Mouse (Mus musculus): ENCODE data around the gene Vars.
A peak's percentile ranks its signal among the peaks of the same experiment; 100 is the strongest.
"Not testable (repeated sequence)": the region's sequence is repeated elsewhere in the genome, so short reads cannot be mapped to it uniquely, and the experiment has no call there.

The Vars gene

GRCm38 (mm10) chr17:34972069-34972749 lies 28.6 kb upstream of the Vars start, which contains the start of the genes Hspa1a and Hspa1l:
Hspa1a (minus strand) TSS chr17:34972156.
Hspa1l (plus strand) TSS chr17:34972703.
- DNase-seq (ENCODE audit: low spot score): not testable (repeated sequence)

GRCm38 (mm10) chr17:34975581-34976492 lies 24.9 kb upstream of the Vars start:
- DNase-seq (ENCODE audit: low spot score): peak; percentile 72

GRCm38 (mm10) chr17:34977000-34977399 lies 23.8 kb upstream of the Vars start:
- DNase-seq (ENCODE audit: low spot score): no peak

GRCm38 (mm10) chr17:34978239-34978638 lies 22.5 kb upstream of the Vars start:
- DNase-seq (ENCODE audit: low spot score): no peak

- no peak for DNase-seq (ENCODE audit: low spot score)
Measured at GRCm38 (mm10) chr17:34979631-34980030, 21.2 kb upstream of the Vars start.

GRCm38 (mm10) chr17:34980655-34981054 lies 20.1 kb upstream of the Vars start:
- DNase-seq (ENCODE audit: low spot score): peak; percentile 81

GRCm38 (mm10) chr17:34981690-34982180 lies 19.1 kb upstream of the Vars start, which contains the start of gene Lsm2:
Lsm2 (plus strand) TSS chr17:34981862.
- DNase-seq (ENCODE audit: low spot score): peak; percentile 96

GRCm38 (mm10) chr17:34982328-34982727 lies 18.5 kb upstream of the Vars start:
- DNase-seq (ENCODE audit: low spot score): no peak

GRCm38 (mm10) chr17:34984218-34984617 lies 16.6 kb upstream of the Vars start:
- DNase-seq (ENCODE audit: low spot score): no peak

- DNase-seq (ENCODE audit: low spot score): no peak
Measured at GRCm38 (mm10) chr17:34994751-34995150, 6.0 kb upstream of the Vars start.

GRCm38 (mm10) chr17:34995192-34995591 lies 5.6 kb upstream of the Vars start:
- DNase-seq (ENCODE audit: low spot score): not testable (repeated sequence)

GRCm38 (mm10) chr17:34995927-34996326 lies 4.9 kb upstream of the Vars start:
- not testable (repeated sequence) for DNase-seq (ENCODE audit: low spot score)

GRCm38 (mm10) chr17:34996411-34997141 lies 4.2 kb upstream of the Vars start:
- DNase-seq (ENCODE audit: low spot score): no peak

- no peak for DNase-seq (ENCODE audit: low spot score)
Measured at GRCm38 (mm10) chr17:34997142-34997483, 3.7 kb upstream of the Vars start.

- no peak for DNase-seq (ENCODE audit: low spot score)
Measured at GRCm38 (mm10) chr17:34998526-34999430, 2.0 kb upstream of the Vars start.

GRCm38 (mm10) chr17:34999871-35000716 lies 693 bp upstream of the Vars start:
- not testable (repeated sequence) for DNase-seq (ENCODE audit: low spot score)

GRCm38 (mm10) chr17:35001452-35002152 lies 815 bp downstream of the Vars start:
- DNase-seq (ENCODE audit: low spot score): peak; percentile 48

- DNase-seq (ENCODE audit: low spot score): no peak
Measured at GRCm38 (mm10) chr17:35002153-35002865, 1.5 kb downstream of the Vars start.

Measured in adipocyte (in vitro differentiated cells).